Mouse (Mus musculus): Measurements from ENCODE around the gene Spib. TPM values are rescaled to one million over a fixed set of nuclear protein-coding genes. Genes with fewer than 3 reads are reported as not detected.

Gene Spib
- total and polyA plus RNA-seq, 3 experiments: 0.31 to 3.1 (median 0.75) TPM

- intact Hi-C loops (cut with DNase I): no loop called here
Measured at GRCm38 (mm10) chr7:44537496-44537895, 5.6 kb upstream of the Spib start.

GRCm38 (mm10) chr7:44537009-44537408 lies 5.1 kb upstream of the Spib start:
- Histone ChIP-seq H3K4me1 (ENCODE audit: control insufficient read depth, insufficient read depth, low read length) (no peaks in the 10 kb centered on the region), H3K4me3 (no peak overlapping the region), H3K27ac (no peak overlapping the region), H3K9ac (ENCODE audit: low read depth, low read length) (no peak overlapping the region), H3K79me2 (replicated peaks; ENCODE audit: control insufficient read depth, insufficient read depth, low read length) (no peaks in the 10 kb centered on the region), H3K27me3 (ENCODE audit: control insufficient read depth, insufficient read depth, low read length) (no peaks in the 10 kb centered on the region), H3K36me3 (ENCODE audit: control insufficient read depth, insufficient read depth, low read length) (no peaks in the 10 kb centered on the region)
- DNase-seq: no peak
- TF ChIP-seq CTCF (IDR thresholded peaks at IDR 0.05): no peak
- TF ChIP-seq EP300 (IDR thresholded peaks at IDR 0.05; ENCODE audit: insufficient read depth, low read depth, low read length): no peak
- TF ChIP-seq POLR2A (IDR thresholded peaks at IDR 0.05; ENCODE audit: insufficient read depth, low read depth, low read length): no peak
- 70% methylated on average over 7 of the region's 7 CpGs for WGBS
- intact Hi-C loops (cut with DNase I): no loop called here

More at GRCm38 (mm10) chr7:44537496-44537895, 5.6 kb upstream of the Spib start:
- Histone ChIP-seq H3K9ac (ENCODE audit: low read depth, low read length) (no peak overlapping the region), H3K27me3 (ENCODE audit: control insufficient read depth, insufficient read depth, low read length) (no peaks in the 10 kb centered on the region), H3K79me2 (replicated peaks; ENCODE audit: control insufficient read depth, insufficient read depth, low read length) (no peaks in the 10 kb centered on the region), H3K36me3 (ENCODE audit: control insufficient read depth, insufficient read depth, low read length) (no peaks in the 10 kb centered on the region), H3K4me1 (ENCODE audit: control insufficient read depth, insufficient read depth, low read length) (no peaks in the 10 kb centered on the region), H3K4me3 (no peak overlapping the region), H3K27ac (no peak overlapping the region)
- TF ChIP-seq POLR2A (IDR thresholded peaks at IDR 0.05; ENCODE audit: insufficient read depth, low read depth, low read length) (no peak), CTCF (IDR thresholded peaks at IDR 0.05) (no peak), EP300 (IDR thresholded peaks at IDR 0.05; ENCODE audit: insufficient read depth, low read depth, low read length) (no peak)
- DNase-seq: no peak
- 92% methylated on average over 13 of the region's 13 CpGs for WGBS

GRCm38 (mm10) chr7:44536590-44536968 lies 4.7 kb upstream of the Spib start:
- no peaks in the 10 kb centered on the region for H3K36me3 ChIP-seq (ENCODE audit: control insufficient read depth, insufficient read depth, low read length)
- DNase-seq: peak in 1 of 2 experiments; percentile 32

GRCm38 (mm10) chr7:44535657-44536589 lies 4.1 kb upstream of the Spib start:
- no peaks in the 10 kb centered on the region for H3K4me1 ChIP-seq (ENCODE audit: control insufficient read depth, insufficient read depth, low read length)
- H3K4me3 ChIP-seq: no peak overlapping the region
- DNase-seq: no peak
- H3K27me3 ChIP-seq (ENCODE audit: control insufficient read depth, insufficient read depth, low read length): no peaks in the 10 kb centered on the region
- no peak overlapping the region for H3K9ac ChIP-seq (ENCODE audit: low read depth, low read length)
- intact Hi-C loops (cut with DNase I): no loop called here
- H3K27ac ChIP-seq: no peak overlapping the region
- WGBS: 90% methylated on average over 27 of the region's 27 CpGs
- H3K79me2 ChIP-seq (replicated peaks; ENCODE audit: control insufficient read depth, insufficient read depth, low read length): no peaks in the 10 kb centered on the region
- no peaks in the 10 kb centered on the region for H3K36me3 ChIP-seq (ENCODE audit: control insufficient read depth, insufficient read depth, low read length)
- TF ChIP-seq EP300 (IDR thresholded peaks at IDR 0.05; ENCODE audit: insufficient read depth, low read depth, low read length): no peak
- no peak for TF ChIP-seq CTCF (IDR thresholded peaks at IDR 0.05)
- no peak for TF ChIP-seq POLR2A (IDR thresholded peaks at IDR 0.05; ENCODE audit: insufficient read depth, low read depth, low read length)

More at GRCm38 (mm10) chr7:44536590-44536968, 4.7 kb upstream of the Spib start:
- 60% methylated on average over 6 of the region's 6 CpGs for WGBS
- H3K4me1 ChIP-seq (ENCODE audit: control insufficient read depth, insufficient read depth, low read length): no peaks in the 10 kb centered on the region
- H3K79me2 ChIP-seq (replicated peaks; ENCODE audit: control insufficient read depth, insufficient read depth, low read length): no peaks in the 10 kb centered on the region
- intact Hi-C loops (cut with DNase I): no loop called here
- H3K27ac ChIP-seq: no peak overlapping the region
- no peak overlapping the region for H3K4me3 ChIP-seq
- TF ChIP-seq POLR2A (IDR thresholded peaks at IDR 0.05; ENCODE audit: insufficient read depth, low read depth, low read length): no peak
- TF ChIP-seq CTCF (IDR thresholded peaks at IDR 0.05): no peak
- TF ChIP-seq EP300 (IDR thresholded peaks at IDR 0.05; ENCODE audit: insufficient read depth, low read depth, low read length): no peak
- no peak overlapping the region for H3K9ac ChIP-seq (ENCODE audit: low read depth, low read length)
- no peaks in the 10 kb centered on the region for H3K27me3 ChIP-seq (ENCODE audit: control insufficient read depth, insufficient read depth, low read length)

GRCm38 (mm10) chr7:44534656-44535441 lies 3.0 kb upstream of the Spib start:
- WGBS: 89% methylated on average over 19 of the region's 19 CpGs
- Histone ChIP-seq H3K4me3 (no peak overlapping the region), H3K79me2 (replicated peaks; ENCODE audit: control insufficient read depth, insufficient read depth, low read length) (no peaks in the 10 kb centered on the region), H3K27me3 (ENCODE audit: control insufficient read depth, insufficient read depth, low read length) (no peaks in the 10 kb centered on the region), H3K36me3 (ENCODE audit: control insufficient read depth, insufficient read depth, low read length) (no peaks in the 10 kb centered on the region), H3K27ac (no peak overlapping the region), H3K4me1 (ENCODE audit: control insufficient read depth, insufficient read depth, low read length) (no peaks in the 10 kb centered on the region), H3K9ac (ENCODE audit: low read depth, low read length) (no peak overlapping the region)
- no peak for DNase-seq
- TF ChIP-seq CTCF (IDR thresholded peaks at IDR 0.05) (no peak), POLR2A (IDR thresholded peaks at IDR 0.05; ENCODE audit: insufficient read depth, low read depth, low read length) (no peak), EP300 (IDR thresholded peaks at IDR 0.05; ENCODE audit: insufficient read depth, low read depth, low read length) (no peak)
- intact Hi-C loops (cut with DNase I): no loop called here
